Mouse (Mus musculus) layer of hippocampus, adult 2 months (tissue): ENCODE data around the gene Fam196a. TPM values are rescaled to one million over a fixed set of nuclear protein-coding genes. Genes with fewer than 3 reads are reported as not detected.

Source experiments
- DNase-seq, 2 experiments: peaks; one replicate each; pipeline ENCODE4 v3.0.0; 2022; ENCODE audit warnings: low spot score in 2 of 2
- H3K27ac ChIP-seq: fragments of 200-600 bp; 2 replicates; pipeline ENCODE4 v1.8.1; 2022
- H3K4me3 ChIP-seq: fragments of 200-600 bp; 2 replicates; pipeline ENCODE4 v1.8.1; 2022; ENCODE audit warnings: mild to moderate bottlenecking
- CTCF ChIP-seq: fragments of 200-600 bp; conservative IDR thresholded peaks from 2 replicates; pipeline ENCODE4 v1.8.1; 2022; ENCODE audit warnings: antibody characterized with exemption, mild to moderate bottlenecking, moderate library complexity
- long read RNA-seq, 2 experiments: library from polyadenylated mRNA; stranded (forward); transcript quantifications; one replicate each; pipeline ENCODE4 v2.0.0; 2021; ENCODE audit warnings: borderline mapping rate in 2 of 2
- total RNA-seq, 2 experiments: library from RNA; stranded (reverse); gene quantifications; 2 replicates each; pipeline ENCODE4 v1.2.3; 2021

The Fam196a gene
- total RNA-seq: 10 to 100 TPM; 10.2 to 10.7 TPM
- long read RNA-seq, experiment 1, partial matches to known transcripts: 0 of 3 reads
- long read RNA-seq, experiment 1, other reads (novel, unspliced or antisense): 1 of 3 reads
- long read RNA-seq, experiment 2, partial matches to known transcripts: 0 of 4 reads
- long read RNA-seq, experiment 2, other reads (novel, unspliced or antisense): 2 of 4 reads

DNA sequence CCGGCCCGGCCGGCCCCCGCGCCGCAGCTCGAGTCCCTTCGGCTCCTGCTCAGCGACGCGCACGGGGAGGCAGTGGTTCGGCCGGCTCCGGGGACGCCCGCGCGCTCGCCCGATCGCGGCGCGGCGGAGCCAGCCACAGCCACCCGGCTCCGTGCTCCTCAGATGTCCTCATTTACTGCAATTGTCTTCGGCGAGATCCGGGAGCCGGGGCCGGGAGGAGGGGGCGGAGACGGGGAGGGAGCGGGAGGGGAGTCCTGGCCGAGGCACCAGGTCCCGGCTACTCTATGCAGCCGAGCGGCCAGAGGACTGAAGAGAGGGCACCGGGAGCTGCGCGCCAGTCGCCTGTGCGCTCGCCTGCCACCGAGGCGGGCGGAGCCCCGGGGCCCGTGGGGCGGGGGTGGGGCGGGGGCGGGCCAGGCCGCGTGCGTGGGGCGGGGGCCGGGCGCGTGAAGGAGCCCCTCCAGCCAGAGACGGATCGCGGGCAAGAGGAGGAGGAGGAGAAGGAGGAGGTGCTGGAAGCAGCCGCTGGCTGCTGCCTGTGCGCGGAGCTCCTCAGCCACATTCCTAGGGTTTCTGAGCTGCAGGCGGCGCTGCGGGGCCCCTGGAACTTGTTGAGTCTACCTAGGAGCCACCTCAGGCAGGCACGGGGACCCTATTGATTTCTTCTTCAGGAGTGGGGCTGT is at the start of gene Fam196a:
Gene Fam196a (minus strand): TSS at position 504 of the 683 bp plus-strand sequence.
- TF ChIP-seq CTCF: peak; percentile 70
- H3K27ac ChIP-seq: peak within 1 kb of the TSS; percentile 79
- peak; percentile 67 to 69 for DNase-seq
- peak within 1 kb of the TSS; percentile 61 for H3K4me3 ChIP-seq

DNA sequence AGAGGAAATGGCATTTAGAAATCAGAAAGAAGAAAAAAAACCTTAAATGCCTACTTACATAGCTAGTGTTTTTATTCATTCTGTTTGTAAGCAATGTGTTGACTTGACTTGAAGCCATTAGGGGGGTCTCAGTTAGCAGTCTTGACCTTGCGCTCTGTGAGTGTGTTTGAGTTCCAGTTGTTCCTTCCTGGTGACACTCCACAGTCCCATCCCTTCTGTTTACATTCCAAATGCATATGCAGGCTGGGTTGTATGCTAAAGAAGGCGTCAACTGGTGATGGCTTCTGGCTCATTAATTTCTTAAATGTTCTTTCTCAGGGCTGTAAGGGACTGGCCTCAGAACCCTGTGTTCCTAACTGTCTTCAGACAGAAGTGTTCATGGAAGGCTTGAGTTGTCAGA is 23.4 kb upstream of the Fam196a start:
- Histone ChIP-seq H3K27ac (no peak overlapping the region), H3K4me3 (no peak overlapping the region)
- no peak for TF ChIP-seq CTCF
- DNase-seq: no peak

GRCm38 (mm10) chr7:134960871-134961270 is 22.6 kb upstream of the Fam196a start:
- H3K4me3 ChIP-seq: no peak overlapping the region
- peak; percentile 74 for TF ChIP-seq CTCF
- H3K27ac ChIP-seq: no peak overlapping the region
- no peak for DNase-seq

DNA sequence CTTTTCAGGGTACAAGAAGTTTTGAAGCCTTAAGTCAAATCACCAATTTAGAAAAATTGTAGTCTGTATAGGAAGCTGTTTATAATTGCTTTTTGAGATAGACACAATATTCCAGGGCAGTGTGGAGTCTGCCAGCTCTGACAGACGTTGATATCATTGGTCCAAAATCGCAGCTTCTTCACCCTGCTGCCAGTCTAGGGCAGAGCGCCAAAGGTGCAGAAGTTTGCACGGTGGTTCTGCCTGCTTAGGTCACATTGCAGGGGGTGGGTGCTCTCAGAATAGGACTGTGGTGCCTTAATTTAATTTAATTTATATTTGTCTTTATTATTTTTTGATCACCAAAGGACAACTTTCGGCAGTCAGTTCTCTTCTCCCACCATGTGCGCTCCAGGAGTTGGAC is 20.9 kb upstream of the Fam196a start:
- TF ChIP-seq CTCF: no peak
- H3K4me3 ChIP-seq: no peak overlapping the region

GRCm38 (mm10) chr7:134945925-134946716 is 7.9 kb upstream of the Fam196a start:
- peak in 1 of 2 experiments; percentile 13 for DNase-seq
- H3K27ac ChIP-seq: no peak overlapping the region
- H3K4me3 ChIP-seq: no peak overlapping the region
- TF ChIP-seq CTCF: peak; percentile 74

More for the DNA sequence above, 20.9 kb upstream of the Fam196a start:
- no peak for DNase-seq
- no peak overlapping the region for H3K27ac ChIP-seq

GRCm38 (mm10) chr7:134943701-134944100 is 5.5 kb upstream of the Fam196a start:
- no peak for DNase-seq
- no peak for TF ChIP-seq CTCF
- no peak overlapping the region for H3K4me3 ChIP-seq
- H3K27ac ChIP-seq: no peak overlapping the region

- DNase-seq: no peak
- Histone ChIP-seq H3K4me3 (no peak overlapping the region), H3K27ac (no peak overlapping the region)
- TF ChIP-seq CTCF: no peak
These were observed 4.8 kb upstream of the Fam196a start for GRCm38 (mm10) chr7:134943063-134943462.

DNA sequence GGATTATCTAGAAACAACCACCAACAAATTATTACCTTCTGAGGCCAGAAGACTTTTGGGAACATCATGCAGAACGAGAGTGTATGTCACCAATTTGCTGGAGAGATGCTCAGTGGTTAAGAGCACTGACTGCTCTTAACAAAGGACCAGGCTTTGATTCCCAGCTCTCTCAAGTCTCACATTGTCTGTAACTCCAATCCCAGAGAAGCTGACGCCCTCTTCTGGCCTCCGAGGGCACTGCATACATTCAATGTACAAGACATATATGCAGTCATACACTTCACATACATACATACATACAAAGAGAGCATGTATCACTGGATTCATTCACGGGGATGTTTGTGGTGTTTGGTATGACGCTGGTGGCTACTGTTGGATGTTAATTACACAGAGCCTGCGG is 3.7 kb upstream of the Fam196a start:
- TF ChIP-seq CTCF: peak; percentile 22; the same call in 1 of the 2 replicates
- no peak overlapping the region for H3K4me3 ChIP-seq
- no peak for DNase-seq
- no peak overlapping the region for H3K27ac ChIP-seq

DNA sequence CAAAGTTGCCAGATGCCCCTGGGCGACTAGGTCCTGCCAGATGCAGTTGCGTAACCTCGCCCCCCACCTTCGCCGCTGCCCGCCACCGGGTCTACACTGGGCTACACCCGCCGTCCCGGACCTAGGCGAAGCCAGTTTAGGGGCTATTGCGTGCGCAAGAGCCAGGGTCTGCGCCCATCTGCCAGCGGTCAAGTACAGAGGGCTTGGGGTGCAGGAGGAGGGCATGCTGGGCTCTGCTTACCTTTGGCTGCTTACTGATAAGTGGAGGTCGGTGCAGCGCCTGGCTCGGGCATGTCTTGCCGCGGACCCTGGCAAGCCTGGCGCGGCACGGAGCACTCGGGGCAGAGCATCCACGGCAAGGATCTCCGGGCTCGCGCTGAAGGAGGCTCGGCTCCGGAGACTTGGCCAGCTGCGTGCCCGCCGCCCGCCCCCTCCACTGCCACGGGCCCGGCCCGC is 731 bp downstream of the Fam196a start:
- H3K27ac ChIP-seq: peak overlapping the region; percentile 79
- TF ChIP-seq CTCF: no peak
- no peak for DNase-seq
- peak overlapping the region; percentile 61 for H3K4me3 ChIP-seq

GRCm38 (mm10) chr7:134931886-134932285 is 6.3 kb downstream of the Fam196a start:
- Histone ChIP-seq H3K27ac (no peak overlapping the region), H3K4me3 (no peak overlapping the region)
- no peak for DNase-seq
- TF ChIP-seq CTCF: no peak

DNA sequence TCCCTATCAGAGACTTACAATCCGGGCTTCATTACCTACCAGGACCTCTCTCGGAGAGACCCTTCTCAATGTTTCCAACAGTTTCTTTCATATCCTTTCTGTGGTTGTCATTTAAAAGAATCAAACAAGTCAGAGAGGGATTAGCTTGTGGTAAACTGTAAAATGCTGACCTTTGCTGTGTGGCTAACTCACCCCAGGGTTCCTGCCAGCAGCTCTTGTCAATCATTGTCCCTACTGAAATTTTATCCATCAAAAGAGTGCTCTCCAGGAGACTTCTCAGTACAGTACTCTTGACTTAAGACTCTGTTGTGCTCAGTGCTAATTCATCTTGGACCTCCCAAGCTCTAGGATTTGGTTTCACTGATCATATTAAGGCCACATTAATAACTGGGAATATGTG is 36.2 kb downstream of the Fam196a start:
- no peak for TF ChIP-seq CTCF
- no peak for DNase-seq
- Histone ChIP-seq H3K27ac (no peak overlapping the region), H3K4me3 (no peak overlapping the region)

DNA sequence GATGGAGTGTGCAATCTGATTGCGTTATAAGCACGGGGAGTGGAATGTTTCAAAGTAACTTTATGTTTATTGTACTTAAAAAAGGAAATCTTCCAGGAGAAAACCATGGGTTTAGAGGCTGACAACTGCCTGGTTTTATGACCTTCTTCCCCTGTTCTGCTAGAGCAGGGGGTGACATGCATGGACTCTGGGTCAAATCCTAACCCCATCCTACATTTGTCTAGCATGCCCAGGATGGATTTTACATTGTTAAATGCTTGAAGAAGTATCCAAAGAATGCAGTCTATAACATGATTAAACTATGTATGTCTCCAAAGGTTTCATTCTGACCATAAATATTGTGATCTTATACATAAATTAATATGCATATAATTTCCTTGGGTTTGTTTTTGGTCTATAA is 38.8 kb downstream of the Fam196a start:
- Histone ChIP-seq H3K27ac (no peak overlapping the region), H3K4me3 (no peak overlapping the region)
- TF ChIP-seq CTCF: no peak
- no peak for DNase-seq

DNA sequence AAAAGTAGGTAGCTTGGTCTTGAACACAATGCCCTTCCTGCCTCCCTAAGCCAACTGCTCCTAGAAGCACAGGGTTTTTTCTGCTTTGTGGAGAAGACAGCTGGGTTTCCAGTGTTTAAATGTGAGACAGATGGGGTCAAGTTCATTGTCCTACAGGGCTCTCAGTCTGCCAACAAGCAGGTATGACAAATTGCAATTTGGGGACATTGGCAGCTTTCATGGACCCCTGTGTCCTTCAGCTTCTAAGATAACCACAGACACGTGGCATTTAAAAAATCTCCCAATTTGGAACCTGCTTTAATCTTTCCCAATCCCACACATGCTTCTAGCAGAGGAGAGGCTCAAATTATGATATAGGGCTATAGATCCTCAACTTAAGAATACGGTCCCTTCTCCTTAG is 43.6 kb downstream of the Fam196a start:
- TF ChIP-seq CTCF: no peak
- Histone ChIP-seq H3K27ac (no peak overlapping the region), H3K4me3 (no peak overlapping the region)
- DNase-seq: no peak

GRCm38 (mm10) chr7:134892972-134893371 is 45.3 kb downstream of the Fam196a start:
- Histone ChIP-seq H3K27ac (no peak overlapping the region), H3K4me3 (no peak overlapping the region)
- DNase-seq: peak in 1 of 2 experiments; percentile 16
- TF ChIP-seq CTCF: peak; percentile 77
